Mouse (Mus musculus): ENCODE results near the gene Hacd2. TPM values are rescaled to one million over a fixed set of nuclear protein-coding genes. Genes with fewer than 3 reads are reported as not detected.

Hacd2 gene
- polyA plus RNA-seq, 1 experiment = 87.6 TPM

GRCm38 (mm10) chr16:35130172-35130571, 107.9 kb downstream of the Hacd2 start:
- Histone ChIP-seq H3K4me1 (ENCODE audit: control insufficient read depth, insufficient read depth, low read length) (no peaks in the 10 kb centered on the region), H3K36me3 (ENCODE audit: control insufficient read depth, insufficient read depth, low read length, poor library complexity, severe bottlenecking) (no peaks in the 10 kb centered on the region), H3K27me3 (ENCODE audit: control insufficient read depth, insufficient read depth, low read length, poor library complexity, severe bottlenecking) (no peaks in the 10 kb centered on the region), H3K27ac (ENCODE audit: insufficient read depth, low read length) (no peak overlapping the region), H3K4me3 (ENCODE audit: low read depth, low read length) (no peak overlapping the region), H3K9me3 (replicated peaks; ENCODE audit: control insufficient read depth, insufficient read depth, low read length, poor library complexity, severe bottlenecking) (no peaks in the 10 kb centered on the region), H3K9ac (ENCODE audit: low read depth, poor library complexity, severe bottlenecking) (no peak overlapping the region)
- TF ChIP-seq POLR2A (IDR thresholded peaks at IDR 0.05; ENCODE audit: insufficient read depth, low read length) (no peak), CTCF (IDR thresholded peaks at IDR 0.05; ENCODE audit: low read depth, low read length) (no peak)

GRCm38 (mm10) chr16:35139416-35139815, 117.2 kb downstream of the Hacd2 start:
- H3K27ac ChIP-seq (ENCODE audit: insufficient read depth, low read length) = no peak overlapping the region
- H3K36me3 ChIP-seq (ENCODE audit: control insufficient read depth, insufficient read depth, low read length, poor library complexity, severe bottlenecking) = no peaks in the 10 kb centered on the region
- no peaks in the 10 kb centered on the region for H3K4me1 ChIP-seq (ENCODE audit: control insufficient read depth, insufficient read depth, low read length)
- H3K9me3 ChIP-seq (replicated peaks; ENCODE audit: control insufficient read depth, insufficient read depth, low read length, poor library complexity, severe bottlenecking) = no peaks in the 10 kb centered on the region
- H3K27me3 ChIP-seq (ENCODE audit: control insufficient read depth, insufficient read depth, low read length, poor library complexity, severe bottlenecking) = no peaks in the 10 kb centered on the region
- no peak for TF ChIP-seq EP300 (IDR thresholded peaks at IDR 0.05; ENCODE audit: insufficient read depth, low read depth, low read length)
- TF ChIP-seq CTCF (IDR thresholded peaks at IDR 0.05; ENCODE audit: low read depth, low read length) = no peak
- no peak for TF ChIP-seq POLR2A (IDR thresholded peaks at IDR 0.05; ENCODE audit: insufficient read depth, low read length)
- no peak overlapping the region for H3K4me3 ChIP-seq (ENCODE audit: low read depth, low read length)
- no peak overlapping the region for H3K9ac ChIP-seq (ENCODE audit: low read depth, poor library complexity, severe bottlenecking)

GRCm38 (mm10) chr16:35139873-35140619, 117.8 kb downstream of the Hacd2 start:
- Histone ChIP-seq H3K36me3 (ENCODE audit: control insufficient read depth, insufficient read depth, low read length, poor library complexity, severe bottlenecking) (no peaks in the 10 kb centered on the region), H3K27me3 (ENCODE audit: control insufficient read depth, insufficient read depth, low read length, poor library complexity, severe bottlenecking) (no peaks in the 10 kb centered on the region), H3K4me1 (ENCODE audit: control insufficient read depth, insufficient read depth, low read length) (no peaks in the 10 kb centered on the region), H3K4me3 (ENCODE audit: low read depth, low read length) (no peak overlapping the region), H3K27ac (ENCODE audit: insufficient read depth, low read length) (no peak overlapping the region), H3K9me3 (replicated peaks; ENCODE audit: control insufficient read depth, insufficient read depth, low read length, poor library complexity, severe bottlenecking) (peaks cover 4% of the 10 kb centered on the region), H3K9ac (ENCODE audit: low read depth, poor library complexity, severe bottlenecking) (no peak overlapping the region)
- TF ChIP-seq POLR2A (IDR thresholded peaks at IDR 0.05; ENCODE audit: insufficient read depth, low read length) (no peak), EP300 (IDR thresholded peaks at IDR 0.05; ENCODE audit: insufficient read depth, low read depth, low read length) (no peak), CTCF (IDR thresholded peaks at IDR 0.05; ENCODE audit: low read depth, low read length) (no peak)

GRCm38 (mm10) chr16:35140620-35140975, 118.4 kb downstream of the Hacd2 start:
- Histone ChIP-seq H3K27me3 (ENCODE audit: control insufficient read depth, insufficient read depth, low read length, poor library complexity, severe bottlenecking) (no peaks in the 10 kb centered on the region), H3K27ac (ENCODE audit: insufficient read depth, low read length) (no peak overlapping the region), H3K4me3 (ENCODE audit: low read depth, low read length) (no peak overlapping the region), H3K9ac (ENCODE audit: low read depth, poor library complexity, severe bottlenecking) (no peak overlapping the region), H3K9me3 (replicated peaks; ENCODE audit: control insufficient read depth, insufficient read depth, low read length, poor library complexity, severe bottlenecking) (peaks cover 7% of the 10 kb centered on the region), H3K36me3 (ENCODE audit: control insufficient read depth, insufficient read depth, low read length, poor library complexity, severe bottlenecking) (no peaks in the 10 kb centered on the region), H3K4me1 (ENCODE audit: control insufficient read depth, insufficient read depth, low read length) (no peaks in the 10 kb centered on the region)
- TF ChIP-seq CTCF (IDR thresholded peaks at IDR 0.05; ENCODE audit: low read depth, low read length) (no peak), POLR2A (IDR thresholded peaks at IDR 0.05; ENCODE audit: insufficient read depth, low read length) (no peak), EP300 (IDR thresholded peaks at IDR 0.05; ENCODE audit: insufficient read depth, low read depth, low read length) (no peak)

- H3K27me3 ChIP-seq (ENCODE audit: control insufficient read depth, insufficient read depth, low read length, poor library complexity, severe bottlenecking) = no peaks in the 10 kb centered on the region
- H3K9me3 ChIP-seq (replicated peaks; ENCODE audit: control insufficient read depth, insufficient read depth, low read length, poor library complexity, severe bottlenecking) = peaks cover 7% of the 10 kb centered on the region
- no peak overlapping the region for H3K27ac ChIP-seq (ENCODE audit: insufficient read depth, low read length)
- no peaks in the 10 kb centered on the region for H3K36me3 ChIP-seq (ENCODE audit: control insufficient read depth, insufficient read depth, low read length, poor library complexity, severe bottlenecking)
- H3K9ac ChIP-seq (ENCODE audit: low read depth, poor library complexity, severe bottlenecking) = no peak overlapping the region
- no peak for TF ChIP-seq CTCF (IDR thresholded peaks at IDR 0.05; ENCODE audit: low read depth, low read length)
- TF ChIP-seq POLR2A (IDR thresholded peaks at IDR 0.05; ENCODE audit: insufficient read depth, low read length) = no peak
- no peak for TF ChIP-seq EP300 (IDR thresholded peaks at IDR 0.05; ENCODE audit: insufficient read depth, low read depth, low read length)
- H3K4me1 ChIP-seq (ENCODE audit: control insufficient read depth, insufficient read depth, low read length) = no peaks in the 10 kb centered on the region
- H3K4me3 ChIP-seq (ENCODE audit: low read depth, low read length) = no peak overlapping the region
Observed at GRCm38 (mm10) chr16:35141839-35142238, 119.6 kb downstream of the Hacd2 start.

GRCm38 (mm10) chr16:35146153-35146552, 123.9 kb downstream of the Hacd2 start:
- H3K4me1 ChIP-seq (ENCODE audit: control insufficient read depth, insufficient read depth, low read length) = no peaks in the 10 kb centered on the region
- TF ChIP-seq EP300 (IDR thresholded peaks at IDR 0.05; ENCODE audit: insufficient read depth, low read depth, low read length) = peak; percentile 94
- no peak for TF ChIP-seq CTCF (IDR thresholded peaks at IDR 0.05; ENCODE audit: low read depth, low read length)
- no peaks in the 10 kb centered on the region for H3K36me3 ChIP-seq (ENCODE audit: control insufficient read depth, insufficient read depth, low read length, poor library complexity, severe bottlenecking)
- no peak overlapping the region for H3K9ac ChIP-seq (ENCODE audit: low read depth, poor library complexity, severe bottlenecking)
- peaks cover 2% of the 10 kb centered on the region; the same call in 1 of the 2 replicates for H3K27me3 ChIP-seq (ENCODE audit: control insufficient read depth, insufficient read depth, low read length, poor library complexity, severe bottlenecking)
- peaks cover 11% of the 10 kb centered on the region for H3K9me3 ChIP-seq (replicated peaks; ENCODE audit: control insufficient read depth, insufficient read depth, low read length, poor library complexity, severe bottlenecking)
- no peak overlapping the region for H3K4me3 ChIP-seq (ENCODE audit: low read depth, low read length)
- peak overlapping the region; percentile 57; the same call in 1 of the 2 replicates for H3K27ac ChIP-seq (ENCODE audit: insufficient read depth, low read length)

Data from ES-Bruce4 (cell line).